Mouse (Mus musculus): ENCODE measurements around the gene Ttc39a. TPM values are rescaled to one million over a fixed set of nuclear protein-coding genes. Genes with fewer than 3 reads are reported as not detected.

Ttc39a gene
- polyA plus RNA-seq, 1 experiment from 2014 or later: 12.9 TPM

- Histone ChIP-seq H3K27ac (no peak overlapping the region), H3K4me2 (no peak overlapping the region), H3K4me1 (peaks cover 31% of the 10 kb centered on the region), H3K36me3 (peaks cover 10% of the 10 kb centered on the region; the same call in 1 of the 2 replicates), H3K9me3 (replicated peaks) (no peaks in the 10 kb centered on the region), H3K4me3 (no peak overlapping the region), H3K9ac (no peak overlapping the region), H3K27me3 (replicated peaks) (no peaks in the 10 kb centered on the region)
- no peak for ATAC-seq
- 78% methylated on average over 6 of the region's 6 CpGs for WGBS (ENCODE audit: insufficient replicate concordance)
These were observed 16.0 kb downstream of the Ttc39a start for GRCm38 (mm10) chr4:109422436-109422835.

DNA sequence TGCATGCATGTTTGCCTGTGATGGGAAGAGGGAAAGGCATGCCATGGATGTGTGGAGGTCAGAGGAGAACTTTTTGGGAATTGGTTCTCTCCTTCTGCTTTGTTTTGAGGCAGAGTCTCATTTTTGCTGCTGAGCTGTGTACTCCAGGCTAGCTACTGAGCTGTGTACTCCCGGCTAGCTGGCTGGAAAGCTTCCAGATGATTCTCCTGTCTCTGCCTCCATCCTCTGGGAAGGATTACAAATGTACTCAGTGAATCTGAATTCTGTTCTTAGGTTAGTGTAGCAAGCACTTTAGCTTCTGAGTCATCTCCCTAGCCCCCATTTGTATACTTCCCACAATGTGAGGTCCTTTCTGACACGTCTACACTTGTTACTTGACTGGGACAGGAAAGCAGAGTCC is 17.0 kb downstream of the Ttc39a start:
- peaks cover 27% of the 10 kb centered on the region for H3K4me1 ChIP-seq
- H3K36me3 ChIP-seq: peaks cover 10% of the 10 kb centered on the region; the same call in 1 of the 2 replicates
- no peaks in the 10 kb centered on the region for H3K9me3 ChIP-seq (replicated peaks)
- no peak overlapping the region for H3K9ac ChIP-seq
- no peak for ATAC-seq
- H3K4me3 ChIP-seq: no peak overlapping the region
- H3K4me2 ChIP-seq: no peak overlapping the region
- no peak overlapping the region for H3K27ac ChIP-seq
- no peaks in the 10 kb centered on the region for H3K27me3 ChIP-seq (replicated peaks)
- 44% methylated on average over 2 of the region's 2 CpGs for WGBS (ENCODE audit: insufficient replicate concordance)

GRCm38 (mm10) chr4:109427058-109427457 is 20.6 kb downstream of the Ttc39a start:
- H3K27ac ChIP-seq: no peak overlapping the region
- H3K4me3 ChIP-seq: no peak overlapping the region
- H3K4me2 ChIP-seq: no peak overlapping the region
- H3K4me1 ChIP-seq: peaks cover 29% of the 10 kb centered on the region
- ATAC-seq: no peak
- no peaks in the 10 kb centered on the region for H3K9me3 ChIP-seq (replicated peaks)
- no peaks in the 10 kb centered on the region for H3K27me3 ChIP-seq (replicated peaks)
- H3K36me3 ChIP-seq: peaks cover 9% of the 10 kb centered on the region; the same call in 1 of the 2 replicates
- 11% methylated on average over 1 of the region's 1 CpGs for WGBS (ENCODE audit: insufficient replicate concordance)
- H3K9ac ChIP-seq: no peak overlapping the region

GRCm38 (mm10) chr4:109430250-109430649 is 23.8 kb downstream of the Ttc39a start:
- peak overlapping the region; percentile 25 for H3K4me2 ChIP-seq
- H3K27ac ChIP-seq: peak overlapping the region; percentile 43; the same call in 1 of the 2 replicates
- peaks cover 47% of the 10 kb centered on the region for H3K4me1 ChIP-seq
- H3K27me3 ChIP-seq (replicated peaks): no peaks in the 10 kb centered on the region
- H3K9ac ChIP-seq: no peak overlapping the region
- no peaks in the 10 kb centered on the region for H3K9me3 ChIP-seq (replicated peaks)
- WGBS (ENCODE audit: insufficient replicate concordance): 82% methylated on average over 7 of the region's 7 CpGs
- H3K4me3 ChIP-seq: no peak overlapping the region
- no peak for ATAC-seq
- H3K36me3 ChIP-seq: 0 out of 2 replicates have a peak, but pooled peaks cover 13% of the 10 kb centered on the region

DNA sequence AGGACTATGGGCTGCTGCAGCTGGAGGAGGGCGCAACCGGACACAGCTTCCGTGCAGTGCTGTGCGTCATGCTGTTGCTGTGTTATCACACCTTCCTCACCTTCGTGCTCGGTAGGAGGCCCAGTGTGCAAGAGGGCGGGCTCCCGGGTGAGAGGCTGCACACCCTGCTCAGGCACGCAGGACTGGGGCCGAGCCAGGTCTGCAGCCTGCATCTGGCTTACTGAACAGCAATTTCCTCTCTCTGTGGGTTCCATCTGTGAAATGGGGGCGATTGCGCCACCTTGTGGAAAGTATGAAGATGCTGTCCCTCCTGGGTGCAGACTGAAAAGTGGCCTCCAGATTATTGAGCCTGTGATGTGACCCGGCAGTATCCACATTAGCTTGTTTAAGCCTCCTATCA is 24.4 kb downstream of the Ttc39a start:
- Histone ChIP-seq H3K27me3 (replicated peaks) (no peaks in the 10 kb centered on the region), H3K27ac (peak overlapping the region; percentile 43; the same call in 1 of the 2 replicates), H3K9ac (0 out of 2 replicates have a peak overlapping the region, but pooled peaks have one; percentile 5), H3K4me1 (peaks cover 41% of the 10 kb centered on the region), H3K4me2 (peak overlapping the region; percentile 25), H3K9me3 (replicated peaks) (no peaks in the 10 kb centered on the region), H3K4me3 (no peak overlapping the region), H3K36me3 (0 out of 2 replicates have a peak, but pooled peaks cover 13% of the 10 kb centered on the region)
- peak; percentile 84 for ATAC-seq
- WGBS (ENCODE audit: insufficient replicate concordance): 33% methylated on average over 13 of the region's 13 CpGs

- WGBS (ENCODE audit: insufficient replicate concordance): 70% methylated on average over 16 of the region's 16 CpGs
- Histone ChIP-seq H3K4me1 (peaks cover 38% of the 10 kb centered on the region), H3K9me3 (replicated peaks) (no peaks in the 10 kb centered on the region), H3K27ac (peak overlapping the region; percentile 51), H3K27me3 (replicated peaks) (no peaks in the 10 kb centered on the region), H3K36me3 (0 out of 2 replicates have a peak, but pooled peaks cover 13% of the 10 kb centered on the region), H3K9ac (no peak overlapping the region), H3K4me2 (no peak overlapping the region), H3K4me3 (no peak overlapping the region)
- peak; percentile 22; the same call in 1 of the 2 replicates for ATAC-seq
These were observed 26.4 kb downstream of the Ttc39a start for GRCm38 (mm10) chr4:109432668-109433375.

GRCm38 (mm10) chr4:109433641-109434040 is 27.2 kb downstream of the Ttc39a start:
- 0 out of 2 replicates have a peak, but pooled peaks cover 13% of the 10 kb centered on the region for H3K36me3 ChIP-seq
- H3K4me2 ChIP-seq: no peak overlapping the region
- no peak for ATAC-seq
- WGBS (ENCODE audit: insufficient replicate concordance): 74% methylated on average over 6 of the region's 6 CpGs
- no peak overlapping the region for H3K9ac ChIP-seq
- H3K27me3 ChIP-seq (replicated peaks): no peaks in the 10 kb centered on the region
- peak overlapping the region; percentile 3; the same call in 1 of the 2 replicates for H3K27ac ChIP-seq
- no peaks in the 10 kb centered on the region for H3K9me3 ChIP-seq (replicated peaks)
- no peak overlapping the region for H3K4me3 ChIP-seq
- peaks cover 45% of the 10 kb centered on the region for H3K4me1 ChIP-seq

DNA sequence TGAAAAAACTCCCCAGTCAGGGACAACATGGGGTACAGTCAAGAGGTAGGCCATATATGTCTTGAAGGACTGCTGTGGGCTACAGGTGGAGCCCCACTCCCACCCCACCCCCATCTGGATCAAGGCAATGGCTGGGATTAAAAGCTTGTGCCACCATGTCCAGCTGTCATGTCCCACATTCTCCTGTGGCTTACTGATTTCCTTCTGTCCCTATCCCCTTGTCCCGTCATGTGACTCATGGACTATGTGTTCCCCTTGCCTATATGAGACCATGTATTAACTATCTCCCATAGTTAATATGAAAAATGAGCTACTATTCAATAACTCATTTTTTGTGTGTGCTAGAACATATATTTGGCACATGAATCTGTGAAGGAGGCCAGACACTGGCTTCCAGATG is 27.8 kb downstream of the Ttc39a start:
- H3K36me3 ChIP-seq: 0 out of 2 replicates have a peak, but pooled peaks cover 14% of the 10 kb centered on the region
- no peak for ATAC-seq
- peaks cover 51% of the 10 kb centered on the region for H3K4me1 ChIP-seq
- 86% methylated on average over 1 of the region's 1 CpGs for WGBS (ENCODE audit: insufficient replicate concordance)
- no peaks in the 10 kb centered on the region for H3K9me3 ChIP-seq (replicated peaks)
- no peak overlapping the region for H3K9ac ChIP-seq
- peak overlapping the region; percentile 18; the same call in 1 of the 2 replicates for H3K27ac ChIP-seq
- H3K27me3 ChIP-seq (replicated peaks): no peaks in the 10 kb centered on the region
- H3K4me3 ChIP-seq: no peak overlapping the region
- H3K4me2 ChIP-seq: no peak overlapping the region

- peak overlapping the region; percentile 99 for H3K27ac ChIP-seq
- H3K27me3 ChIP-seq (replicated peaks): no peaks in the 10 kb centered on the region
- WGBS (ENCODE audit: insufficient replicate concordance): 49% methylated on average over 9 of the region's 9 CpGs
- H3K36me3 ChIP-seq: peaks cover 29% of the 10 kb centered on the region
- H3K9me3 ChIP-seq (replicated peaks): no peaks in the 10 kb centered on the region
- no peak overlapping the region for H3K4me3 ChIP-seq
- H3K4me1 ChIP-seq: peaks cover 60% of the 10 kb centered on the region
- H3K4me2 ChIP-seq: peak overlapping the region; percentile 64
- ATAC-seq: peak; percentile 40
- H3K9ac ChIP-seq: peak overlapping the region; percentile 72
These were observed 31.8 kb downstream of the Ttc39a start for GRCm38 (mm10) chr4:109437913-109438878.

- WGBS (ENCODE audit: insufficient replicate concordance): 46% methylated on average over 8 of the region's 8 CpGs
- Histone ChIP-seq H3K9ac (peak overlapping the region; percentile 72), H3K27me3 (replicated peaks) (no peaks in the 10 kb centered on the region), H3K4me3 (peak overlapping the region; percentile 18), H3K4me1 (peaks cover 62% of the 10 kb centered on the region), H3K27ac (peak overlapping the region; percentile 99), H3K9me3 (replicated peaks) (no peaks in the 10 kb centered on the region), H3K36me3 (peaks cover 33% of the 10 kb centered on the region), H3K4me2 (peak overlapping the region; percentile 64)
- no peak for ATAC-seq
These were observed 32.7 kb downstream of the Ttc39a start for GRCm38 (mm10) chr4:109439101-109439500.

DNA sequence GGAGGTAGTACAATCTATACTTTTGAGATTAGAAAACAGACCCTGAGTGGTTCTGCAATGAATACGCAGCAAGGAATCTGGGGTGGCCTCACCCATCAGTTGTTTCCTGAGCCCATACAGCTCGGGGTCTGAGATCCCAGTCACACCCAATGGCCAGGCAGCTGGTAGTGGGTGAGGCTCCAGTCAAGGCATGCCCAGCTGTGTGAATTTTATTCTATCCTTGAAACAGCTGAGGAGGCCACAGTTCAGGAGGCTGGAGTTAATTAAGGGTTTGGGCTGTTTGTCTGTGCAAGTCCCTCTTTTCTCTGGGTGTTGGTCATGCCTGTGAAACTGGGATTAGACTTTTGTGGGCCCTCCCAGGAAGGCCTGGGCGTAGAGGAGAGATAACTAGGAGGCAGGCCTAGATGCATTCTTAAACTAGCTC is 33.4 kb downstream of the Ttc39a start:
- Histone ChIP-seq H3K4me1 (peaks cover 69% of the 10 kb centered on the region), H3K27me3 (replicated peaks) (no peaks in the 10 kb centered on the region), H3K4me3 (peak overlapping the region; percentile 18), H3K9ac (peak overlapping the region; percentile 72), H3K4me2 (peak overlapping the region; percentile 64), H3K9me3 (replicated peaks) (no peaks in the 10 kb centered on the region), H3K27ac (peak overlapping the region; percentile 99), H3K36me3 (peaks cover 40% of the 10 kb centered on the region)
- peak; percentile 91 for ATAC-seq
- 12% methylated on average over 3 of the region's 3 CpGs for WGBS (ENCODE audit: insufficient replicate concordance)

All from liver, embryonic 12.5 days (tissue).